Mouse (Mus musculus): Measurements from ENCODE around the gene Drc1.

Gene Drc1

GRCm38 (mm10) chr5:30281291-30281732 lies at the start of gene Drc1:
Gene Drc1 (plus strand): TSS chr5:30281388.
- DNase-seq (ENCODE audit: low spot score) = peak; percentile 74

- no peak for DNase-seq (ENCODE audit: low spot score)
These were observed 49.3 kb upstream of the Drc1 start for GRCm38 (mm10) chr5:30231891-30232270.

- peak; percentile 98 for DNase-seq (ENCODE audit: low spot score)
These were observed 48.8 kb upstream of the Drc1 start, which contains the start of gene Selenoi for GRCm38 (mm10) chr5:30232271-30232971. Gene Selenoi (plus strand): TSS chr5:30232581.

GRCm38 (mm10) chr5:30233042-30233441 lies 48.1 kb upstream of the Drc1 start:
- no peak for DNase-seq (ENCODE audit: low spot score)

GRCm38 (mm10) chr5:30233979-30234378 lies 47.2 kb upstream of the Drc1 start:
- DNase-seq (ENCODE audit: low spot score) = no peak

GRCm38 (mm10) chr5:30235641-30236126 lies 45.5 kb upstream of the Drc1 start:
- DNase-seq (ENCODE audit: low spot score) = no peak

- no peak for DNase-seq (ENCODE audit: low spot score)
These were observed 42.7 kb upstream of the Drc1 start for GRCm38 (mm10) chr5:30238533-30238932.

GRCm38 (mm10) chr5:30240552-30240951 lies 40.6 kb upstream of the Drc1 start:
- no peak for DNase-seq (ENCODE audit: low spot score)

- DNase-seq (ENCODE audit: low spot score) = no peak
These were observed 38.8 kb upstream of the Drc1 start for GRCm38 (mm10) chr5:30242410-30242809.

- peak; percentile 42 for DNase-seq (ENCODE audit: low spot score)
These were observed 37.4 kb upstream of the Drc1 start for GRCm38 (mm10) chr5:30243741-30244140.

GRCm38 (mm10) chr5:30245861-30246416 lies 35.2 kb upstream of the Drc1 start:
- no peak for DNase-seq (ENCODE audit: low spot score)

GRCm38 (mm10) chr5:30247666-30248065 lies 33.5 kb upstream of the Drc1 start:
- DNase-seq (ENCODE audit: low spot score) = peak; percentile 17

- no peak for DNase-seq (ENCODE audit: low spot score)
These were observed 25.4 kb upstream of the Drc1 start for GRCm38 (mm10) chr5:30255567-30256354.

- DNase-seq (ENCODE audit: low spot score) = no peak
These were observed 22.4 kb upstream of the Drc1 start for GRCm38 (mm10) chr5:30258776-30259175.

GRCm38 (mm10) chr5:30270571-30271190 lies 10.5 kb upstream of the Drc1 start:
- no peak for DNase-seq (ENCODE audit: low spot score)

- no peak for DNase-seq (ENCODE audit: low spot score)
These were observed 9.4 kb upstream of the Drc1 start for GRCm38 (mm10) chr5:30271599-30272281.

GRCm38 (mm10) chr5:30276361-30276760 lies 4.8 kb upstream of the Drc1 start:
- DNase-seq (ENCODE audit: low spot score) = no peak

GRCm38 (mm10) chr5:30278952-30279351 lies 2.2 kb upstream of the Drc1 start:
- no peak for DNase-seq (ENCODE audit: low spot score)

GRCm38 (mm10) chr5:30279446-30279845 lies 1.7 kb upstream of the Drc1 start:
- DNase-seq (ENCODE audit: low spot score) = no peak

- no peak for DNase-seq (ENCODE audit: low spot score)
These were observed 324 bp upstream of the Drc1 start for GRCm38 (mm10) chr5:30280864-30281263.

GRCm38 (mm10) chr5:30285944-30286799 lies 5.0 kb downstream of the Drc1 start:
- no peak for DNase-seq (ENCODE audit: low spot score)

All from retina, embryonic 14.5 days (tissue).